24 mouse cellular contexts compared by ENCODE assay signal in genomic region chr8:48728006-48728405, GRCm38 (mm10).
"Had no signal": no experiment of that assay in that cellular context is flagged by ENCODE, and none has a peak within 500 bp of the region (broad histone marks: within the 10 kb centered on the region; RNA-seq: fewer than 3 reads in every experiment).

No protein-coding gene starts in this region.

- H3K36me3 ChIP-seq: lung, embryonic 15.5 days; midbrain, embryonic 13.5 days; midbrain, embryonic 15.5 days; neural tube, embryonic 13.5 days; neural tube, embryonic 15.5 days; stomach, embryonic 15.5 days had no signal

- ATAC-seq: liver, postnatal 0 days; lung, postnatal 0 days; midbrain, embryonic 13.5 days; midbrain, embryonic 15.5 days had no signal

- H3K9me3 ChIP-seq: lung, embryonic 15.5 days; midbrain, embryonic 13.5 days; midbrain, embryonic 15.5 days; neural tube, embryonic 13.5 days; neural tube, embryonic 15.5 days; stomach, embryonic 15.5 days had no signal

- H3K9ac ChIP-seq: liver, postnatal 0 days; lung, embryonic 15.5 days; midbrain, embryonic 13.5 days; midbrain, embryonic 15.5 days; neural tube, embryonic 13.5 days; neural tube, embryonic 15.5 days; stomach, embryonic 15.5 days had no signal

- H3K4me2 ChIP-seq: lung, embryonic 15.5 days; midbrain, embryonic 11.5 days; midbrain, embryonic 13.5 days; midbrain, embryonic 15.5 days; neural tube, embryonic 13.5 days; neural tube, embryonic 15.5 days; stomach, embryonic 15.5 days had no signal

- H3K27me3 ChIP-seq: megakaryocyte, embryonic 14.5 days; midbrain, embryonic 13.5 days; midbrain, embryonic 15.5 days; neural tube, embryonic 13.5 days; neural tube, embryonic 15.5 days; stomach, embryonic 15.5 days had no signal

- H3K4me3 ChIP-seq: lung, embryonic 15.5 days; megakaryocyte, embryonic 14.5 days; midbrain, embryonic 13.5 days; midbrain, embryonic 15.5 days; myocyte; neural tube, embryonic 13.5 days; neural tube, embryonic 15.5 days; stomach, embryonic 15.5 days had no signal

- DNase-seq: liver, postnatal 0 days; lung, adult 2 months; lung, postnatal 14 days; lung, postnatal 36 days; retina, postnatal 1 day; right cerebral cortex, adult 18-20 months; right cerebral cortex, postnatal 25 days; right cerebral cortex, postnatal 4 days; spleen, adult 18-20 months; thymus, adult 2 months; thymus, postnatal 25 days; thymus, postnatal 4 days had no signal

- H3K4me1 ChIP-seq: megakaryocyte, embryonic 14.5 days; stomach, embryonic 15.5 days had no signal

- H3K27ac ChIP-seq: lung, embryonic 15.5 days; macrophage; midbrain, embryonic 13.5 days; midbrain, embryonic 15.5 days; neural tube, embryonic 13.5 days; neural tube, embryonic 15.5 days; stomach, embryonic 15.5 days; stomach, postnatal 0 days had no signal
